Mouse (Mus musculus) cortical plate, adult 2 months (tissue): ENCODE data around the gene Atf5.

Experiments
- CTCF ChIP-seq: fragments of 200-500 bp; IDR thresholded peaks from 2 replicates; pipeline ENCODE4 v1.5.1; 2011; ENCODE audit warnings: mild to moderate bottlenecking, control low read depth, low read length; ENCODE audit not compliant: insufficient read depth; ENCODE audit errors: extremely low read depth
- POLR2A ChIP-seq: fragments of 200-500 bp; IDR thresholded peaks from 2 replicates; pipeline ENCODE4 v1.6.1; 2011; ENCODE audit warnings: mild to moderate bottlenecking, low read length, control low read depth; ENCODE audit not compliant: insufficient read depth; ENCODE audit errors: extremely low read depth

- TF ChIP-seq POLR2A (no peak), CTCF (no peak)
Observed at GRCm38 (mm10) chr7:44776849-44777498, 39.5 kb downstream of the Atf5 start.
